Mouse (Mus musculus): ENCODE measurements around the gene Fundc1.
A peak's percentile ranks its signal among the peaks of the same experiment; 100 is the strongest.
"Not testable (repeated sequence)": the region's sequence is repeated elsewhere in the genome, so short reads cannot be mapped to it uniquely, and the experiment has no call there.

Fundc1 gene

DNA sequence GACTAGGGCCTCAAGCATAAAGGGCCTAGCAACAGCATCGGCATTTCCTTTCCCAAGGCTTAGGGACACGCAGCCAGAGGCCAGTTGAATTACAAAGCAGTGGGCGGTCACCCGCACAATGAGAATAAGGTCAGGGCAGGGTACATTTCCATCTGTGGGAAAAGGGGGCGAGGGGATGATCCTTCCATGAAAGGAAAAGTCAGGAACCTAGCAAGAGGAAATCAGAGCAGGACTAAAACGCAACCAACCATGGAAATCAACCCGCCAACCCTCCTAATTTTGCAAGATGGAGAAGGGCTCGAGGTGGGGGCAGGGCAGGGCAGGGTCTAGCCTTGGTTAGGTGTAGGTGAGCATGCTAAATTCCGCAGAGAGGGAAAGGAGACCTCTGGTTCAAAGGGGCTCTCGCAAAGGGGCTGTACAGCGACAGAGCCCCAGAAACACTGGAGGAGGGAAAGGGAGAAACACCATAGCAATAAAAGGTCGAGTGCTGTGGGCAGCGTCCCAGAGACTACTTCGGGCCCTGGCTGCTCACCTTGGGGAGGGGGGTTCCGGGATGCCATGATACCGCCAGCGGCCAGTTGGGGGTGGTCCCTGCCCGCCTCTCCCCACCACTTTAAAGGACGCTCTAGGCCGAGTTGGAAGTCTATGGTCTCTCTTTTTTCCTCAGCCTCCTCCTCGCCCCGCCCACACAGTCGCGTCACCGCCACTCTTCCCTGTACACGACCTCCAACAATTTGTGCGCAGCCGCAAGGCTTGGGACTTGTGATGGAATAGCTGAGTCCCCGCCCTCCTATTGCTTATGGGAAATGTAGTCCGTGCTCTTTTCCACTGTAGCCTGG is at the start of gene Fundc1:
Gene Fundc1 (minus strand): TSS at position 705 of the 839 bp plus-strand sequence.
- peak; percentile 89 for DNase-seq (ENCODE audit: low read depth, low spot score)

DNA sequence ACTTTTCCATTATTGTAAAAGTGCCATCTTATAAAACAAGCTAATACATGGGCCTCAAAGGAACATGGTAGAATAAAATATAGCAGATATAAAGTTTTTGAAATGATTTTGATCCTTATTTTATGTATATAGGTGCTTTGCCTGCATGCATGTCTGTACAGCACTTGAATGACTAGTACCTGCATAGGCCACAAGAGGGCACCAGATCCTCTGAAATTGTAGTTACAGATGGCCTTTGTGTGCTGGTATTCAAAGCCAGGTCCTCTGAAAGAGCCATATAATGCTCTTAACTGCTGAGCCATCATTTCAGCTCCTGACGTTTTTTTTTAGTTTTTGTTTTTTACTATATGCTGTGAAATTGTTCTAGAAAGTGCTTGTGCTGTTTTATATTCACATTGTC is 39.1 kb upstream of the Fundc1 start:
- no peak for DNase-seq (ENCODE audit: low read depth, low spot score)

DNA sequence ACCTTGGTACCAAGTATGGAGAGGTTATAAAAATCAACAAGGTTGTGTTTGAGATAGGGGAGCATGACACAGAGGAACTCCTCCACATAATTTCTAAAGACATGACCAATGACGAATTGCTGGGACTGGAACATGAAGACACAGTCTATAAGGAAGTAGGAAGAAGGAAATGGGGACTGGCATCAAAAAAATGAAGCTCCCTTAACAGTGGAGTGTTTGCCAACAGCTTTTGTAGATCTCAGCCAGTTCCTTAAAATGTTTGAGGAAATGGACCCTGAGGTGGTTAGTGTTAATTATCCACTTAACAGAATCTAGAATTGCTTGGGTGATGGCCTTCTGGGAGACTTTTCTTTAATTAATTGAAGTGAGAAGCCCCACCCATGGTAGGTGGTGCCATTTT is 36.6 kb upstream of the Fundc1 start:
- DNase-seq (ENCODE audit: low read depth, low spot score): no peak

- no peak for DNase-seq (ENCODE audit: low read depth, low spot score)
Observed at GRCm38 (mm10) chrX:17607668-17608067, 35.5 kb upstream of the Fundc1 start.

DNA sequence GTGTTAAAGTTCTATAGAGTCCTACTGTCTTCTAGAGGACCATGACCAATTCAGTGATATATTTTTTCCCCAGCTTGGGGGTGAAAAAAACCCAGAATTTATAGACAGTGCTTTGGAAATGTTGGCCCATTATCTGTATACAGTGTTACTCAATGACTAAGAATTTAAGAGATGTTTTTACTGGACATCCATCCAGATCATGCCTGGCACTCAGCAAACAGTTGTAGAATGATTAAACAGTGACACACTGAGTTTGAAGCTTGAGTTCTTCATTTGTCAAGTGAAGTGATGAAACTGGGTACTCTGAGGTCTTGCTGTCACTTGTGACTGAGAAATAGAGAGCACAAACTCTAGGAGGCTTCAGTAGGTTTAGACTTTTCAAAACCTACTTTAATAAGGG is 21.2 kb upstream of the Fundc1 start:
- DNase-seq (ENCODE audit: low read depth, low spot score): no peak

DNA sequence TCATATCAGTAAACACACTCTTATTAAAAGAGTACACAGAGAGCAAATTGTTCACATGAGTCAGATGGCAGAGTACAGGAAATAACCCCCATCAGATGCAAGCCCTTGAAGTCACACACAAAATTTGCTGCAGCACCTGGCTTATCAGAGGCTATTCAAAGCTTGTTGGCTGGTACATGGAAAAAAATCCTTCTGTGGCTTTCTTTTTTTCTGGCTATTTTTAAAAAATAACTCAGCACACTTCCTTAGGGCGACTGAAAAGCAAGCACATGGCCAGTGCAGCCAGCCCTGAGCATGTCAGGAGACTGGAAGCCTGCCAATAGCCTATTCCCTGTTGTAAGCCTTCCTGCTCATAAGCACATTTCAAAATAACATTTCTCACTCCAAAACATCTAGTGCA is 18.6 kb upstream of the Fundc1 start:
- DNase-seq (ENCODE audit: low read depth, low spot score): no peak

GRCm38 (mm10) chrX:17571271-17571620 is 879 bp downstream of the Fundc1 start:
- DNase-seq (ENCODE audit: low read depth, low spot score): no peak

DNA sequence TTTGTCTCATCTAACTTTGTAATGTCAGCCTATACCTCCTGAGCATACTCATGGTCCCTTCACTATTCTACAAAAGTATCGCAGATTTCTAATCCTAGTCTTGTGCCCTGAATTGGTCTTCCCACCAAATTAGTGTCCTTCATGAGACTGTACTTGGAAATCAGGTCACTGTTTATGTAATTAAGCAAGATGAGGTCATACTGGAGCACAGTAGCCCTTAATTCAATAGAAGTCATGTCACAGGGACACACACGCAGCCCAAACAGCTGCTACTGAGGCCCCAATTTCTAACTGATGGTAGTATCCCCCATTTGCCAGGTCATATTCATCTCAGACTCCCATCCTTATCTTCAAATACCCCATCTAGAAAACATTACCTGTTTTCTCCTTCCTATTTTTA is 3.5 kb downstream of the Fundc1 start:
- no peak for DNase-seq (ENCODE audit: low read depth, low spot score)

DNA sequence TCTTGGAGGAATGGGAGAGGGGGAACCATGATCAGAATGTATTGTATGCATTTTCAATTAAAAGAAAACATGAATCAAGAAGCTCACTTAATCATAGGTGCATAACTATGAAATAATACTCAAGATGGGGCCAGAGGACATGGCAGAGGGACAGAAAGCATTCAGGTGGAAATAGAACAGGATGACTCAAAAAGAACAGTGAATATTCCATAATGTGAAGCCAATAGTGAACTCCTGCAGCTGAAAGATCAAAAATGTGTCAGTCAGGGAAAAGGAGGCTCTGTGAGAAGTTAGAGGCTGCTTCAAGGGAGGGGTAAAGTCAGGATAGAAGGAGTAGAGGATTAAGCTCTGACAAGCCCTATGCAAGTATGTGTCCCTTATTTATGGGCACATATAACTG is 6.4 kb downstream of the Fundc1 start:
- no peak for DNase-seq (ENCODE audit: low read depth, low spot score)

DNA sequence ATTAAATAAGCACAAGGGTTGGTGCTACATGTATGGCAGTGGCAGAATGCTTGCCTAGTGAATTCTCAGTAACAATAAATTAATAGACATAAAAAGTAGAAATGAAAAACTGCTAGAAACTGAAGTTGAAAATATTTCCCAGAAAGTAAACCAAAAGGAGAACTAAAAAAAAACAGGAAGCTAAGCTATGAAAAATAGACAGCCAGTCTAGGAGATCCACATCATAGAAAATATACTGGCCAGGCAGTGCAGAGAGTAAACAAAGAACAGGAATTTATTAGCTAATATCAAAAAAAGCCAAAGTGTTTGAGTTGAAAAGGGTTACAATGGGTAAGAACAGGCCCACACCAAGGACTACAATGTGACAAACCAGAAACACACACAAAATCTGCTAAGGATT is 7.4 kb downstream of the Fundc1 start:
- no peak for DNase-seq (ENCODE audit: low read depth, low spot score)

DNA sequence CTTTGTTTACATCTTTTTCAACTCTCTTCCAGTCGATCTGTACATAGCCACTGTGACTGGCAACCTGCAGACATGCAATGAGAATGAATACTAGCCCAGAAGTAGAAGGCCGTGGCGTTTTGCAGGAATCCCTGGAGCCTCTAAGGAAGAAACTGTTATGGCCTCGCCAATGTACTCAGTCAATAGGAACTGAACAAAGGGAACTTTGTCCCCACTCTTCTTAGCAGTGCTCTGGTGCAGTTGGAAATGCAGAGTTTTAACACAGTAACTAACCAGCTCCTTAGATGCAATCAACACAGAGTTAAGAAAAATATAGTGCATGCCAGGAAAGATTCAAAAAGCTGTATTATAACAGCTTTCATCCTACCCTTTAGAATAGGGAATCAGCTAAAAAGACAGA is 13.4 kb downstream of the Fundc1 start:
- no peak for DNase-seq (ENCODE audit: low read depth, low spot score)

- no peak for DNase-seq (ENCODE audit: low read depth, low spot score)
Observed at GRCm38 (mm10) chrX:17554488-17554887, 17.6 kb downstream of the Fundc1 start.

DNA sequence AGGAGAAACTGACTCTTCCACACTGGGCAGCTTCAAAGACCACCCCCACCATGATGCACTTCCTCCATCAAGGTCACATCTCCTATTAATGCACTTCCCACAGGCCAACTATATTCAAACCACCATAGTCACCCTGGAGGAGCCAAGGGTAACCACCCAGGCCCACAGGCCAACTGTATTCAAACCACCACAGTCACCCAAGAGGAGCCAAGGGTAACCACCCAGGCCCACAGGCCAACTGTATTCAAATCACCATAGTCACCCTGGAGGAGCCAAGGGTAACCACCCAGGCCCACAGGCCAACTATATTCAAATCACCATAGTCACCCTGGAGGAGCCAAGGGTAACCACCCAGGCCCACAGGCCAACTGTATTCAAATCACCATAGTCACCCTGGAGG is 20.5 kb downstream of the Fundc1 start:
- DNase-seq (ENCODE audit: low read depth, low spot score): not testable (repeated sequence)

GRCm38 (mm10) chrX:17547143-17547806 is 24.9 kb downstream of the Fundc1 start:
- no peak for DNase-seq (ENCODE audit: low read depth, low spot score)

DNA sequence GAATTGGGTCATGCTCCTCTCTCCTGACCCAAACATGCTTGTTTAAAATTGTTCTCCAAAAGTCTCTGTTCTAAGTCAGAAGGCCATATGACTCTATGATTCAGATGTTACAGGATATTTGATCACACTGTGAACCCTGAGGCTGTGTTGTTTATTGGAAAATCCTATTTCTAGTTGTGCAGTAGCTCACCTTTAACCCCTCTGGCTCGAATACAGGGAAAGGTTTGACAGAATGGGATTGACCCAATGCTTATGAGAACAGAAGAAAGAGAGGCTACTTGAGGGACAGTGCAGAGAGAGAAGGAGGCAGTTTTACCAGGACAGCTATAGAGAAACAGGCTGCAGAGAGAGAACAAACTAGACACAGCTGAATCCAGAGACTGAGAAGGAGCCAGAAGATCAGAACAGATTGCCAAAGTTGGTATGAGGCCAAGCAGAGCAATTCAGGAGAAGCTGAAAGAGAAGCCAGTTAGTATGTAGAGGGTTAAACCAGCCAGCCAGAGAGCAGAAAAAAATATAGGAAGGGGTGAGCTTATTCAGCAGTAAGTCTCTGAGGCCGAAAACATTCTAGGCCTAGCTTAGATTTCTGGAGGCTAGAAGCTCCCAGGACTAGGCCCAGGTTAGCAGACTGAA is 27.1 kb downstream of the Fundc1 start:
- no peak for DNase-seq (ENCODE audit: low read depth, low spot score)

DNA sequence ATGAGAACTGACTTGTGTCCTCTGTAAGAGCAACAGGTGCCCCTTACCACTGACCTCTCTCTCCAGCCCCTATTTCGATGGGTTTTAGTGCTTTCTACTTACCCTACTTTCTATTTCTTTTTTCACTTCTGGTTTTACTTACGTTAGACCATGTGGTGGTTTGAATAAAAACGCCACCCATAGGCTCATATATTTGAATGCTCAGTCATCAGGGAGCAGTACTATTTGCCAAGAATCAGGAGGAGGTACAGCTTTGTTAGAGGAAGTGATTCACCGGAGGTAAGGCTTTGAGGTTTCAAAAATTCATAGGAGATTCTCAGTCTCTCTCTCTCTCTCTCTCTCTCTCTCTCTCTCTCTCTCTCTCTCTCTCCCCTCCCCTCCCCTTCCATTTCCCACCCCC is 34.4 kb downstream of the Fundc1 start:
- no peak for DNase-seq (ENCODE audit: low read depth, low spot score)

- no peak for DNase-seq (ENCODE audit: low read depth, low spot score)
Observed at GRCm38 (mm10) chrX:17527008-17527407, 45.1 kb downstream of the Fundc1 start.

DNA sequence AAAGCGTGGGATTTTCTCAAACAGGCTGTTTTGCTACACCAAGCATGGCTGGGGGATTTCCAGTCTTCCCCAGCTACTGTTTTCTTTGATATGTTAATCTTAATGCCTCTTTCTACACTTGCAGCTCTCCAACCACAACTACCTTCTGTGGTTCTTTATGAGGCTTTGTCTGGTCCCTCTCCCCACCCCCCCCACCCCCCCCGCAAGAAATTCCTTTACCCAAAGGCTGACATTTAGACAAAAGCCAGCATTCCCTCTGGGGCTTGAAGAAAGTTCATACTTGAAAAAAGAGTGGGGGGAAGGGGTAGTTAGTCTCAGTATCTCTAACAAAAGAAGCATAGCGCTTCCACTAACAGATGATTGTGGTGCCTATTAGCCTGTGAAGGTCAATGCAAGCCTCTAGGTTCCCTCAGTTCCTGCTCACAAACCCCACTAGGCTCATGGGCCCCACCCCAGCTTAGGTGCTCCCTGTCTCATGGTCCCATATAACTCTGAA is 50.9 kb downstream of the Fundc1 start:
- DNase-seq (ENCODE audit: low read depth, low spot score): no peak

GRCm38 (mm10) chrX:17520086-17520485 is 52.0 kb downstream of the Fundc1 start:
- no peak for DNase-seq (ENCODE audit: low read depth, low spot score)

GRCm38 (mm10) chrX:17514012-17514411 is 58.1 kb downstream of the Fundc1 start:
- DNase-seq (ENCODE audit: low read depth, low spot score): no peak

DNA sequence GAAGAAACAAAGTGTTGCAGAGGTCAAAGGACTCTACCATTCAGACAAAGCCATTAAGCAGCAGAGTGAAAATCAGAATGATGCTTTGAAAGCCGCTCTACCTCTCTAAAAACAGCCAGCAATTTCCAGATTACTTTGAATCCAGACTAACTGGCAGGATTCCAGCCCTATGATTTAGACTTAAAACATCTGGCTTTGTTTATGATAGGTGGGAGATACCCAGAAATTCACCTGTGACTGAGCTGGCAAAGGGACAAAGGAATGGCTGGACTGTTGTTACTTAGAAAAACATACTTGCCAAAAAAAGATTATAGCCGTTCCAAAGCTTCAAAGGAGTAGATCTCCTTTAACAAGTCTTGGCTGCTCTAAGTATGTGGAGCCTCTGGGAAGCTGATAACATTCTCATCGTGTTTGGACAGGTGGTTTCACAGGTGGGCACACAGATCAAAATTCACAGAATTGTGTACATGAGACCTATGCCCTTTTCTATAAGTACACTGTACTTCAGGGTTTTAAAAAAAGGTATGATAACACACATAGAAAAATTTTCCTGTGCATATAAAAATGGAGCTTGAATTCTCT is 60.0 kb downstream of the Fundc1 start:
- DNase-seq (ENCODE audit: low read depth, low spot score): peak; percentile 0

All from forelimb bud, embryonic 11.5 days (tissue).